Mouse (Mus musculus) embryonic fibroblast, embryonic 13.5 days (primary cell): ENCODE data around the gene Ggt6.

Experiments used
- CTCF ChIP-seq: IDR thresholded peaks from 2 replicates; pipeline ENCODE4 v1.5.1; 2011; ENCODE audit warnings: mild to moderate bottlenecking, control low read depth, low read length, moderate library complexity, borderline replicate concordance; ENCODE audit not compliant: insufficient read depth
- POLR2A ChIP-seq: IDR thresholded peaks from 2 replicates; pipeline ENCODE4 v1.6.1; 2011; ENCODE audit warnings: low read depth, mild to moderate bottlenecking, control low read depth, low read length, moderate library complexity

- no peak for TF ChIP-seq CTCF
- TF ChIP-seq POLR2A = no peak
These were observed 25.5 kb upstream of the Ggt6 start for GRCm38 (mm10) chr11:72409649-72410385.
